10 mouse cellular contexts compared by ENCODE assay signal in the genomic region with DNA sequence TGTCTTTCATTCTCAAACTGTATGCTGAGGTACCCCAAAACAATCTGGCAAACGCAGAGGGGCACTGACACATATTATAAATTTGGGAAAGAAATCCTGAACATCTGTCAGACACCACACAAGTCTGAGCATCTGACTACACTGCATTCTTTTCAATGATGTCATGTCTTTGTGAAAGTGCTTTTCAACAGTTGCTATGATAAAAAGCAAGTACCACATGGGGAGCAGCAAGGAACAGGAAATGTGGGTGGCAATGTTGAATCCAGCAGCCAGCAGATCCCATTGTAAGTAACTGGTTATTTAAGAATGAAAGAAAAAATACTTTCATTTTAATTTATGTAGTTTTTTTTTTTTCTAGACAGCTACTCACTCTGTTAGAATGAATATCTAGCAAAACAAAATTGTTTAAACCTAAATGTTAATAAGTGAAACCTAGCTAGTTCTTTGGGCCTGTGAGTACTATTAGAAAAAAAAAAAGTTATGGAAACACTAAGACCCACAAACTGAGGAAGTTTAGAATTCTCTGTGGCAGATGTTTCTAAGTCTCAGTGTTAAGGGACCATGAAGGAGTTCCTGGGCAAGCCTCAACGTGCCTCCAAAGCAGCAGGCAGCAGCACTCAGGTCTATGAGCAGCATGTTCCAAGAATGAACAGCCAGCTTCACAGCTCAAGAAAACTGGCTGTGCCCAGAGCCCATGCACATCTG.
DNase-seq lines count a peak whose midpoint lies in the region; ATAC-seq and TF ChIP-seq lines count a peak whose summit lies in the region.
"Had no signal": no experiment of that assay in that cellular context is flagged by ENCODE, and none has a peak within 500 bp of the region (broad histone marks: within the 10 kb centered on the region; RNA-seq: fewer than 3 reads in every experiment).

No protein-coding gene starts in this region.

- WGBS in forebrain, embryonic 12.5 days, result 48% methylated on average over 2 of the region's 2 CpGs
- 36% methylated on average over 2 of the region's 2 CpGs for WGBS in forebrain, postnatal 0 days
- WGBS in lung, embryonic 14.5 days, result 58% methylated on average over 2 of the region's 2 CpGs
- 43% methylated on average over 2 of the region's 2 CpGs for WGBS in hindbrain, embryonic 12.5 days
- WGBS in neural tube, embryonic 13.5 days, result 12% methylated on average over 2 of the region's 2 CpGs

- H3K27ac ChIP-seq in forebrain, embryonic 12.5 days, result peak overlapping the region; percentile 75
- H3K27ac ChIP-seq in forebrain, postnatal 0 days (ENCODE audit: low read depth, low read length), result no peak overlapping the region
- peak overlapping the region; percentile 73; the same call in 1 of the 2 replicates for H3K27ac ChIP-seq in lung, embryonic 14.5 days (ENCODE audit: low read depth)
- H3K27ac ChIP-seq in hindbrain, embryonic 12.5 days, result peak overlapping the region; percentile 53; the same call in 1 of the 2 replicates
- H3K27ac ChIP-seq in neural tube, embryonic 13.5 days (replicated peaks), result peak overlapping the region; percentile 61

- no peak for DNase-seq in forebrain, postnatal 0 days
- no peak for DNase-seq in lung, embryonic 14.5 days
- DNase-seq in lung, postnatal 25 days (ENCODE audit: low spot score), result no peak
- no peak for DNase-seq in spleen, postnatal 4 days (ENCODE audit: low spot score in 2 of 2)
- no peak for DNase-seq in right cerebral cortex, postnatal 25 days
- DNase-seq: cerebellum, postnatal 10 days; gastrocnemius, postnatal 14 days had no signal

- H3K4me2 ChIP-seq in forebrain, embryonic 12.5 days, result peak overlapping the region; percentile 8; the same call in 1 of the 2 replicates
- no peak overlapping the region for H3K4me2 ChIP-seq in forebrain, postnatal 0 days (ENCODE audit: low read depth)
- H3K4me2 ChIP-seq in lung, embryonic 14.5 days, result no peak overlapping the region
- H3K4me2 ChIP-seq in hindbrain, embryonic 12.5 days (replicated peaks), result no peak overlapping the region
- no peak overlapping the region for H3K4me2 ChIP-seq in neural tube, embryonic 13.5 days

- H3K9me3 ChIP-seq in forebrain, embryonic 12.5 days, result no peaks in the 10 kb centered on the region
- H3K9me3 ChIP-seq in forebrain, postnatal 0 days (ENCODE audit: low read length), result no peaks in the 10 kb centered on the region
- no peaks in the 10 kb centered on the region for H3K9me3 ChIP-seq in lung, embryonic 14.5 days (ENCODE audit: low read depth, low read length)
- no peaks in the 10 kb centered on the region for H3K9me3 ChIP-seq in hindbrain, embryonic 12.5 days (replicated peaks)
- H3K9me3 ChIP-seq in neural tube, embryonic 13.5 days, result no peaks in the 10 kb centered on the region

- no peaks in the 10 kb centered on the region for H3K36me3 ChIP-seq in forebrain, embryonic 12.5 days (replicated peaks)
- H3K36me3 ChIP-seq in forebrain, postnatal 0 days (ENCODE audit: insufficient read depth), result no peaks in the 10 kb centered on the region
- no peaks in the 10 kb centered on the region for H3K36me3 ChIP-seq in lung, embryonic 14.5 days (ENCODE audit: insufficient read depth)
- no peaks in the 10 kb centered on the region for H3K36me3 ChIP-seq in hindbrain, embryonic 12.5 days
- H3K36me3 ChIP-seq in neural tube, embryonic 13.5 days, result no peaks in the 10 kb centered on the region

- H3K4me1 ChIP-seq in forebrain, embryonic 12.5 days, result peaks cover 43% of the 10 kb centered on the region
- 0 out of 2 replicates have a peak, but pooled peaks cover 6% of the 10 kb centered on the region for H3K4me1 ChIP-seq in forebrain, postnatal 0 days (ENCODE audit: insufficient read depth)
- H3K4me1 ChIP-seq in lung, embryonic 14.5 days (ENCODE audit: insufficient read depth), result peaks cover 18% of the 10 kb centered on the region
- peaks cover 31% of the 10 kb centered on the region for H3K4me1 ChIP-seq in hindbrain, embryonic 12.5 days
- peaks cover 58% of the 10 kb centered on the region for H3K4me1 ChIP-seq in neural tube, embryonic 13.5 days (replicated peaks)

- H3K27me3 ChIP-seq in forebrain, embryonic 12.5 days, result no peaks in the 10 kb centered on the region
- no peaks in the 10 kb centered on the region for H3K27me3 ChIP-seq in forebrain, postnatal 0 days (ENCODE audit: insufficient read depth, low read length)
- no peaks in the 10 kb centered on the region for H3K27me3 ChIP-seq in lung, embryonic 14.5 days (ENCODE audit: insufficient read depth, low read length)
- no peaks in the 10 kb centered on the region for H3K27me3 ChIP-seq in hindbrain, embryonic 12.5 days
- H3K27me3 ChIP-seq in neural tube, embryonic 13.5 days, result no peaks in the 10 kb centered on the region

- H3K9ac ChIP-seq in forebrain, embryonic 12.5 days, result no peak overlapping the region
- H3K9ac ChIP-seq in forebrain, postnatal 0 days, result no peak overlapping the region
- no peak overlapping the region for H3K9ac ChIP-seq in lung, embryonic 14.5 days
- no peak overlapping the region for H3K9ac ChIP-seq in hindbrain, embryonic 12.5 days
- no peak overlapping the region for H3K9ac ChIP-seq in neural tube, embryonic 13.5 days

- ATAC-seq in forebrain, embryonic 12.5 days (ENCODE audit: low FRiP score), result no peak
- no peak for ATAC-seq in forebrain, postnatal 0 days
- ATAC-seq in lung, embryonic 14.5 days (ENCODE audit: insufficient read depth), result no peak
- ATAC-seq in hindbrain, embryonic 12.5 days (ENCODE audit: low FRiP score), result no peak
- no peak for ATAC-seq in neural tube, embryonic 13.5 days (ENCODE audit: low read depth)

- no peak overlapping the region for H3K4me3 ChIP-seq in forebrain, embryonic 12.5 days (replicated peaks)
- no peak overlapping the region for H3K4me3 ChIP-seq in forebrain, postnatal 0 days (ENCODE audit: low read depth, low read length)
- no peak overlapping the region for H3K4me3 ChIP-seq in lung, embryonic 14.5 days (ENCODE audit: low read depth, low read length)
- no peak overlapping the region for H3K4me3 ChIP-seq in hindbrain, embryonic 12.5 days
- no peak overlapping the region for H3K4me3 ChIP-seq in neural tube, embryonic 13.5 days

- TF ChIP-seq CTCF in forebrain, postnatal 0 days (IDR thresholded peaks at IDR 0.05; ENCODE audit: low read depth), result no peak
- no peak for TF ChIP-seq CTCF in lung, embryonic 14.5 days (IDR thresholded peaks at IDR 0.05; ENCODE audit: low read depth)
